Mouse (Mus musculus): Measurements from ENCODE around the gene St6galnac3.

GRCm38 (mm10) chr3:153291406-153292045 is 433.4 kb downstream of the St6galnac3 start:
- TF ChIP-seq CTCF (IDR thresholded peaks at IDR 0.05; ENCODE audit: extremely low read depth, insufficient read depth, low read length) (no peak), POLR2A (IDR thresholded peaks at IDR 0.05; ENCODE audit: extremely low read depth, insufficient read depth, low read length) (no peak)
